Mouse (Mus musculus) MEL (cell line): Measurements from ENCODE around the gene Fam221b.

ENCODE experiments used
- CTCF ChIP-seq, 3 experiments: IDR thresholded peaks in 2 of 3; conservative IDR thresholded peaks in 1 of 3; 2 replicates each; pipeline ENCODE4 v1.5.1; 2011 to 2012; ENCODE audit warnings: low read length in 3 of 3, low read depth in 2 of 3, mild to moderate bottlenecking in 2 of 3, improper control_type of control experiment in 1 of 3, inconsistent platforms in 1 of 3, mixed read lengths in 1 of 3, moderate library complexity in 1 of 3; ENCODE audit not compliant: control insufficient read depth in 1 of 3, insufficient read depth in 1 of 3, poor library complexity in 1 of 3, severe bottlenecking in 1 of 3
- E2F4 ChIP-seq: IDR thresholded peaks from 2 replicates; pipeline ENCODE4 v1.6.1; 2011; ENCODE audit warnings: low read depth, low read length, improper control_type of control experiment, borderline replicate concordance
- EP300 ChIP-seq, 2 experiments: IDR thresholded peaks; 2 replicates each; pipeline ENCODE4 v1.6.1; 2011; ENCODE audit warnings: improper control_type of control experiment in 2 of 2, low read length in 2 of 2, low read depth in 1 of 2, mild to moderate bottlenecking in 1 of 2
- GABPA ChIP-seq: IDR thresholded peaks from 2 replicates; pipeline ENCODE4 v1.6.1; 2012; ENCODE audit warnings: low read depth, mild to moderate bottlenecking, inconsistent platforms, low read length, improper control_type of control experiment, moderate library complexity
- HCFC1 ChIP-seq: IDR thresholded peaks from 2 replicates; pipeline ENCODE4 v1.6.1; 2012; ENCODE audit warnings: low read depth, mild to moderate bottlenecking, inconsistent platforms, low read length, improper control_type of control experiment, moderate library complexity
- KAT2A ChIP-seq: conservative IDR thresholded peaks from 2 replicates; pipeline ENCODE4 v1.6.1; 2012; ENCODE audit warnings: low read depth, low read length, improper control_type of control experiment, inconsistent platforms
- MAX ChIP-seq: IDR thresholded peaks from 2 replicates; pipeline ENCODE4 v1.6.1; 2011; ENCODE audit warnings: low read length, improper control_type of control experiment
- MAZ ChIP-seq: IDR thresholded peaks from 2 replicates; pipeline ENCODE4 v1.6.1; 2012; ENCODE audit warnings: low read depth, mild to moderate bottlenecking, inconsistent platforms, low read length, improper control_type of control experiment
- POLR2A ChIP-seq, 2 experiments: IDR thresholded peaks; 2 replicates each; pipeline ENCODE4 v1.6.1; 2011 to 2012; ENCODE audit warnings: low read length in 2 of 2, mild to moderate bottlenecking in 2 of 2, control low read depth in 1 of 2, improper control_type of control experiment in 1 of 2, low read depth in 1 of 2, moderate library complexity in 1 of 2; ENCODE audit not compliant: control insufficient read depth in 1 of 2, insufficient read depth in 1 of 2, poor library complexity in 1 of 2
- POLR2AphosphoS5 ChIP-seq: IDR thresholded peaks from 2 replicates; pipeline ENCODE4 v1.6.1; 2012; ENCODE audit warnings: low read depth, borderline replicate concordance, mild to moderate bottlenecking, inconsistent platforms, low read length, moderate library complexity, mixed read lengths
- RAD21 ChIP-seq: IDR thresholded peaks from 2 replicates; pipeline ENCODE4 v1.6.1; 2011; ENCODE audit warnings: mild to moderate bottlenecking, low read depth, low read length, improper control_type of control experiment
- USF1 ChIP-seq: IDR thresholded peaks from 2 replicates; pipeline ENCODE4 v1.6.1; 2014; ENCODE audit warnings: low read depth, mild to moderate bottlenecking, inconsistent platforms, low read length, improper control_type of control experiment, moderate library complexity
- ZC3H11A ChIP-seq: IDR thresholded peaks from 2 replicates; pipeline ENCODE4 v1.6.1; 2012; ENCODE audit warnings: low read depth, mild to moderate bottlenecking, inconsistent platforms, low read length, improper control_type of control experiment

- TF ChIP-seq CTCF (IDR thresholded peaks at IDR 0.05 in 2 of 3, conservative IDR thresholded peaks at IDR 0.05 in 1 of 3; ENCODE audit: control insufficient read depth in 1 of 3, insufficient read depth in 1 of 3, low read depth in 2 of 3, low read length in 3 of 3, poor library complexity in 1 of 3, severe bottlenecking in 1 of 3): no peak
- no peak for TF ChIP-seq MAX
- no peak for TF ChIP-seq POLR2A (IDR thresholded peaks at IDR 0.05; ENCODE audit: control insufficient read depth in 1 of 2, insufficient read depth in 1 of 2, low read depth in 1 of 2, low read length in 2 of 2, poor library complexity in 1 of 2)
- no peak for TF ChIP-seq POLR2AphosphoS5
- TF ChIP-seq ZC3H11A: no peak
- TF ChIP-seq RAD21: no peak
- no peak for TF ChIP-seq USF1
- TF ChIP-seq KAT2A: no peak
- no peak for TF ChIP-seq HCFC1
- TF ChIP-seq E2F4: no peak
- no peak for TF ChIP-seq EP300 (IDR thresholded peaks at IDR 0.05; ENCODE audit: low read depth in 1 of 2, low read length in 2 of 2)
- no peak for TF ChIP-seq MAZ
- TF ChIP-seq GABPA: no peak
Measured at GRCm38 (mm10) chr4:43709869-43710268, 40.9 kb upstream of the Fam221b start, which contains the start of gene Olfr71.
